Mouse (Mus musculus) effector memory CD4-positive, alpha-beta T cell, adult 7 months (primary cell): ENCODE data around the gene Dxo. TPM values are rescaled to one million over a fixed set of nuclear protein-coding genes. Genes with fewer than 3 reads are reported as not detected.

ENCODE experiments used
- polyA plus RNA-seq: library from polyadenylated mRNA; unstranded; fragments of 100-300 nt; shearing (Covaris generic); gene quantifications from one replicate; pipeline ENCODE4 v1.2.1, GENCODE M21; 2017

Gene Dxo
- 93.8 TPM for polyA plus RNA-seq

DNA sequence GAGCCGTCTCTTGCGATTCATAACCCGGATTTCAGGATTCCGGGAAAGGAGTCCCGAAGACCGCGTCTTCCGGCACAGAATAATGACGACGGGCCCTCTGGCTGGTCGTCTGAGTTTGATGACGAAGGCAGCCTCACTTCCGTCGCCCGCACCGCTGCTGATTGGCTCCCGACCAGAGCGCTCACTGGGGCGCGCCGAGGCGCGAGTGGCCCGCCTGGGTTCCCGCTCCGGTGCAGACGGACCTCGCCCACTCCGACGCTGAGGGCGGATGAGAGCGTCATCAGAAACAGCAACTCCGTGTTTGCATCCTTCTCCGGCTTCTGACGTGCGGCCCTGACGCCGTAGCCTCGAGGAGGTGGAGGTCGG lies at the start of gene Dxo, which contains the start of gene Stk19:
Gene Dxo, plus strand, starts transcription at position 164 of the 366 bp plus-strand sequence.
Gene Stk19, minus strand, starts transcription at position 90 of the 366 bp plus-strand sequence.

GRCm38 (mm10) chr17:34804301-34804700 lies 32.5 kb upstream of the Dxo start, which contains the start of gene Cyp21a1:
Gene Cyp21a1, minus strand, starts transcription at chr17:34804561.

DNA sequence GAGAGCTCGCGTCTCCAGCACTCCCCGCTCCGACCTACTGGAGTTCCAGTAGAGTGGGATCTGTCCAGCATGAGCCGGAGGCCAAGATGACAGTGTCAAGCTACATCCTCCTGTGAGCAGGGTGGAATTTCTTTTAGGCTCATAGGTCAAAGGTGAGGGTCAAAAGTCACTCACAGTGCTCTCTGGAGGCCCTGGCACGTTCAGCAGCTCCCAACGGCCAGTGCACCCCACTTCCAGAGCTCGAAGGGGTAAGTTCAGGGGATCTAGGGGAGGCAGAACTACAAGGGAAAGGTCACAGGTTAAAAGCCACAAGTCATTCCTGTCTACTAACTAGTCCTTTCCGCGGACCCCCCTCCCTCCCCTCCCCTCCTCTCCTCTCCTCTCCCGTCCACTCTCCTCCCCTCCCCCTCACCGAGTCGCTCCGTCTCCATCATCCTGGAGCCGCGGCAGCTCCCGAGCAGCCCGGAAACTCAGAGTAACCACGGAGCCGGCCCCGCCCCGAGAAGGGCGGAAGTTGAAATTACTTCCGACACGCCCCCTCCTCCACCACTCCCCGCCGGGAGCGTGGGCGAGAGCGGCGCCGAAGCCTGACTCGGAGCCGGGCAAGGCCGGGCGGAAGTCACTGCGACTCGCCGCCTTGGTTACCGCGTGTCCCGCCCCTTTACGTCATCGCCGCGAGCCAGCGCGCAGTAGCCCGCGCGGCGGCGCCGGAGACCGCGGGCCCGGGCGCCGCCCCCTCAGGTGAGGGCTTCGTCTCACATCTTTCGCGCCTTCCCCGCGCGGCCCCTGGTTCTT lies 13.1 kb downstream of the Dxo start, which contains the start of the genes Skiv2l and Nelfe:
Gene Skiv2l, minus strand, starts transcription at position 489 of the 795 bp plus-strand sequence.
Gene Nelfe, plus strand, starts transcription at position 670 of the 795 bp plus-strand sequence.

GRCm38 (mm10) chr17:34862416-34863081 lies 25.7 kb downstream of the Dxo start, which contains the start of gene Cfb:
Gene Cfb, minus strand, starts transcription at chr17:34862518.

GRCm38 (mm10) chr17:34879336-34879879 lies 42.6 kb downstream of the Dxo start, which contains the start of gene Zbtb12:
Gene Zbtb12, plus strand, starts transcription at chr17:34879483.

GRCm38 (mm10) chr17:34881683-34882310 lies 45.0 kb downstream of the Dxo start, which contains the start of gene Gm20547:
Gene Gm20547, minus strand, starts transcription at chr17:34882042.

Other genes with a start within 250 kb of the Dxo start
- gene Gpsm3, start 247.2 kb upstream of the Dxo start, polyA plus RNA-seq = 194 TPM
- 5.6 TPM for gene Pbx2, start 245.8 kb upstream of the Dxo start, polyA plus RNA-seq
- not detected for gene Ager, start 239.2 kb upstream of the Dxo start, polyA plus RNA-seq
- 59.0 TPM for gene Rnf5, start 233.3 kb upstream of the Dxo start, polyA plus RNA-seq
- 18.8 TPM for gene Agpat1, start 232.8 kb upstream of the Dxo start, polyA plus RNA-seq
- 3.2 TPM for gene Egfl8, start 221.0 kb upstream of the Dxo start, polyA plus RNA-seq
- gene Ppt2, start 208.5 kb upstream of the Dxo start, polyA plus RNA-seq = 28.8 TPM
- gene Prrt1, start 207.5 kb upstream of the Dxo start, polyA plus RNA-seq = 20.9 TPM
- gene Fkbpl, start 192.3 kb upstream of the Dxo start, polyA plus RNA-seq = 1.00 TPM
- 55.9 TPM for gene Atf6b, start 189.9 kb upstream of the Dxo start, polyA plus RNA-seq
- 0.02 TPM for gene Tnxb, start 166.5 kb upstream of the Dxo start, polyA plus RNA-seq
- not detected for gene C4b, start 93.1 kb upstream of the Dxo start, polyA plus RNA-seq
- not detected for gene Cyp21a1, start 32.5 kb upstream of the Dxo start, polyA plus RNA-seq
- 22.8 TPM for gene Stk19, start 74 bp upstream of the Dxo start, polyA plus RNA-seq
- 117 TPM for gene Skiv2l, start 13.2 kb downstream of the Dxo start, polyA plus RNA-seq
- 34.7 TPM for gene Nelfe, start 13.4 kb downstream of the Dxo start, polyA plus RNA-seq
- gene Cfb, start 25.5 kb downstream of the Dxo start, polyA plus RNA-seq = 0.40 TPM
- 0.38 TPM for gene Zbtb12, start 42.5 kb downstream of the Dxo start, polyA plus RNA-seq
- not detected for gene Gm20547, start 45.0 kb downstream of the Dxo start, polyA plus RNA-seq
- 1.4 TPM for gene C2, start 61.2 kb downstream of the Dxo start, polyA plus RNA-seq
- gene Ehmt2, start 61.5 kb downstream of the Dxo start, polyA plus RNA-seq = 55.0 TPM
- gene Slc44a4, start 77.4 kb downstream of the Dxo start, polyA plus RNA-seq = not detected
- 63.5 TPM for gene Neu1, start 94.2 kb downstream of the Dxo start, polyA plus RNA-seq
- gene Hspa1b, start 122.2 kb downstream of the Dxo start, polyA plus RNA-seq = 1,521 TPM
- 90.8 TPM for gene Gm20481, start 132.9 kb downstream of the Dxo start, polyA plus RNA-seq
- 909 TPM for gene Hspa1a, start 135.1 kb downstream of the Dxo start, polyA plus RNA-seq
- not detected for gene Hspa1l, start 135.7 kb downstream of the Dxo start, polyA plus RNA-seq
- gene Lsm2, start 144.8 kb downstream of the Dxo start, polyA plus RNA-seq = 50.0 TPM
- gene Vars, start 164.0 kb downstream of the Dxo start, polyA plus RNA-seq = 214 TPM
- 0.37 TPM for gene Vwa7, start 179.6 kb downstream of the Dxo start, polyA plus RNA-seq
- not detected for gene Sapcd1, start 191.0 kb downstream of the Dxo start, polyA plus RNA-seq
- gene Msh5, start 209.7 kb downstream of the Dxo start, polyA plus RNA-seq = 2.2 TPM
- 334 TPM for gene Clic1, start 212.9 kb downstream of the Dxo start, polyA plus RNA-seq
- 0.85 TPM for gene Ddah2, start 222.0 kb downstream of the Dxo start, polyA plus RNA-seq
- not detected for gene Ly6g6c, start 228.4 kb downstream of the Dxo start, polyA plus RNA-seq
- gene Mpig6b, start 229.2 kb downstream of the Dxo start, polyA plus RNA-seq = not detected
- not detected for gene Ly6g6e, start 239.9 kb downstream of the Dxo start, polyA plus RNA-seq
- not detected for gene Ly6g6d, start 241.0 kb downstream of the Dxo start, polyA plus RNA-seq
- not detected for gene Ly6g6f, start 248.6 kb downstream of the Dxo start, polyA plus RNA-seq